Mouse (Mus musculus) kidney, adult 11 months (tissue): ENCODE measurements around the gene Gm2075.
"Not testable (repeated sequence)": the region's sequence is repeated elsewhere in the genome, so short reads cannot be mapped to it uniquely, and the experiment has no call there.

Source experiments
- DNase-seq: peaks from one replicate; pipeline ENCODE4 v3.0.0; 2022

The Gm2075 gene

DNA sequence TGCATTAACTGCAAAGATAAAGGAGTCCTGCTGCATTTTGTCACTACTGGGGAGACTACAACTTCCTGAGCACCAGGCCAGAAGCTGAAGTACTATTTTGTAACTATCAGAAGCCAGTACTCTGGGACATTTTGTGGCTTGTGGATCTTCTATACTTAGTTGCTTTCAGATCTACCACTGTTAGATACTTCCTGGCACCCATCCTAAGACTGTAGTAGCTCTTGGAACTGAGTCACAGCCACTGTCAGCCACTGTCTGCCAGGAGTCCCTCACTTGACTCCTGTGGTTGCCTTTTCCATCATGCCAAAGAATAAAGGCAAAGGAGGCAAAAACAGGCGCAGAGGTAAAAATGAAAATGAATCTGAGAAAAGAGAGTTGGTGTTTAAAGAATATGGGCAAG is at the start of gene Gm2075:
Gene Gm2075, plus strand, starts transcription at position 301 of the 400 bp plus-strand sequence.
- DNase-seq, result not testable (repeated sequence)

DNA sequence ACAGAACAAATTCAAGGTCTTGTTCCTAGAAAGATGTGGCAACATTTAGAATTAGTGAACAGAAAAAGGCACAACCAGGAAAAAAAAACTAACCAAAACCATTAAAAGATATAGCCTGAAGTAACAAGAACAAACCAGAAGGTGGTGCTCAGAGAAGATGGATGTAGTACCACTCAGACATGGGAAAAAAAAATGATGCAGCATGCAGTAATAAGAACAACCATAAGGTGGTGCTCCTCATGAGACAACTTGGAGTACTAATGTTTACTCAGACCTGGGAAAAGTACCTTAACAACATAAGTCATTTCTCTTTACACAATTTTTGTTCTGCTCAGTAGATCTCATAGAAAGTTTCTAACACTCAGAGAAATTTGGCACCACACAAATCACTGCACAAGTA is 27.6 kb upstream of the Gm2075 start:
- not testable (repeated sequence) for DNase-seq

DNA sequence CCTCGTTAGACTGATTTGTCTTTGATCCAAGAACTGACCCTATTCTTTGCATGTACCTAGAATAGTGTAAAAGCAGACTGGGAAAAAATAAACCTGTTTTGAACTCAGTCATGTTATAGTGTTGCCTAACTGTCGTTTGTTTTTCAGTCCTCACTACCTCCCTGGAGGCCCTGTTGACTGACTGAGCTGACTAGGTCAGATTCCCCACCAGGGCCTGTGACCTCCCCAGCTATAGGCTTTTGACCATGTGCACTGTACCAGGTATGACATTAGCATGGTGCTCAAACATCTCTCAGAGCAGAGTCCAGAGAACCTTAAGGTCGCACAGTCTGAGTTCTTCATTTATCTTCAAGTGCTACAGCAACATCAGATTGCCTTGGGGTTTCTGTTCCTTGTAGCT is 7.5 kb upstream of the Gm2075 start:
- DNase-seq, result not testable (repeated sequence)

DNA sequence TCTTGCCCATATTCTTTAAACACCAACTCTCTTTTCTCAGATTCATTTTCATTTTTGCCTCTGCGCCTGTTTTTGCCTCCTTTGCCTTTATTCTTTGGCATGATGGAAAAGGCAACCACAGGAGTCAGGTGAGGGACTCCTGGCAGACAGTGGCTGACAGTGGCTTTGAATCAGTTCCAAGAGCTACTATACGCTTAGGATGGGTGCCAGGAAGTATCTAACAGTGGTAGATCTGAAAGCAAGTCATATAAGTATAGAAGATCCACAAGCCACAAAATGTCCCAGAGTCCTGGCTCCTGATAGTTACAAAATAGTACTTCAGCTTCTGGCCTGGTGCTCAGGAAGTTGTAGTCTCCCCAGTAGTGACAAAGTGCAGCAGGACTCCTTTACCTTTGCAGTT is 7.0 kb downstream of the Gm2075 start, which contains the start of gene Gm6803:
Gene Gm6803, minus strand, starts transcription at position 101 of the 400 bp plus-strand sequence.
- DNase-seq, result not testable (repeated sequence)

DNA sequence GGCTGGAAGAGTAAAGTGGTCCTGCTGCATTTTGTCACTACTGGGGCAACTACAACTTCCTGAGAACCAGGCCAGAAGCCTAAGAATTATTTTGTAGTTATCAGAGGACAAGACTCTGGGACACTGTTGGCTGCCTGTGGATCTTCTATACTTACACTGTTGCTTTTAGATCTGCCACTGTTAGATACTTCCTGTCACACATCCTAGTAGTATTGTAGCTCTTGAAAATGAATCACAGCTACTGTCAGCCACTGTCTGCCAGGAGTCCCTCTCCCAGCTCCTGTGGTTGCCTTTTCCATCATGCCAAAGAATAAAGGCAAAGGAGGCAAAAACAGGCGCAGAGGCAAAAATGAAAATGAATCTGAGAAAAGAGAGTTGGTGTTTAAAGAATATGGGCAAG is 15.1 kb downstream of the Gm2075 start, which contains the start of gene Gm2056:
Gene Gm2056, plus strand, starts transcription at position 301 of the 400 bp plus-strand sequence.
- not testable (repeated sequence) for DNase-seq

DNA sequence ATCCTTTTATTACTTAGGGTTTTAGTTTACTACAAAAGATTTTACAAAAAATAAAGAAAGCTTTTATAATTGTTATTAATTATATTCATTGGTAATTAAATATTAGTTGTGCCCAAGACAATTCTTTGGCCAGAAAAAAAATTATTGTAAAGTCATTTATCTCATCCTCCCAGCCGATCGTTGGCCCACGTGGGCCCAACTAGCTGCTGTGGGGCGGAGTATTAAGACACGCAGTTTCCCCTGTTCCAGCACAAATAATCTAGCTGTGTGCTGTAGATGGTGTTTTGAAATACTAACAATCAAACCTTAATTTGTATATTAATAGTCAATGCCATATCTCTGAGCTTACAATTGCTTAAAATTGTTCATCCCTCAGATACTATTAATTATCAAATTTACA is 20.6 kb downstream of the Gm2075 start:
- not testable (repeated sequence) for DNase-seq

DNA sequence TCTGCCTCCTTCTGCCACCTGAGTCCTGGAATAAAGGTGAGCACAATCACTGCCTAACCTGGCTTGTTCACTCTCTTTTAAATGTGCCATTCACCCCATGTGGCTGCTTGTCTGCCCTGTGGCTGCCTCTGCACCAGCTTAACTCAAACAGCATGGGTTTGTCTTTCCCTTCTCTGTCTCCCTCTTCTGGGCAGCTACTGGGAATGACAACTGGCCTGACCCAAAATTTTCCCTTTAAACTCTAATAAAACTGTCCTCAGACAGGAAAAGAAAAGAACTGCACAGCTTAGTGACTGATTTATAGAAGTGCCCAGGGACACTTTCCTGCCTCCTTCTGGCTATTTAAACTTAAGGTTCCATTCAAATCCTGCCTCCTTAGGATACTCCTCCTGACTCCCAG is 27.4 kb downstream of the Gm2075 start:
- not testable (repeated sequence) for DNase-seq

DNA sequence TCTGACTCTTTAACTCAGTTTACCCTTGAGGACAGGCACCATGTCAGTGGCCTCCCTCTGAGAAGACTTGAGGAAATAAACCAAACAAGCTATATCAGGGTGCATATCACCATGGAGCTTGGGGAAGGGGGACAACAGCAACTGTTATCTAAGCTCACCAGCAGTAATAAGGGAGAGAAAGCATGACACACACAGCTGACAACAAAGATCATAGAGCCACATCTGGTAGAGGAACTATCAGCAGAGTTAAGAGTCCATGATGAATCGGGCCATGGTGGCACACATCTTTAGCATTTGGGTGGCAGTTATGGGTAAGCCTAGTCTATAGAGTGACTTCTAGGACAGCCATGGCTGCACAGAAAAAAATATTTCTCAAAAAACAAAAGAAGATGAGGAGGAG is 28.1 kb downstream of the Gm2075 start:
- DNase-seq, result not testable (repeated sequence)

DNA sequence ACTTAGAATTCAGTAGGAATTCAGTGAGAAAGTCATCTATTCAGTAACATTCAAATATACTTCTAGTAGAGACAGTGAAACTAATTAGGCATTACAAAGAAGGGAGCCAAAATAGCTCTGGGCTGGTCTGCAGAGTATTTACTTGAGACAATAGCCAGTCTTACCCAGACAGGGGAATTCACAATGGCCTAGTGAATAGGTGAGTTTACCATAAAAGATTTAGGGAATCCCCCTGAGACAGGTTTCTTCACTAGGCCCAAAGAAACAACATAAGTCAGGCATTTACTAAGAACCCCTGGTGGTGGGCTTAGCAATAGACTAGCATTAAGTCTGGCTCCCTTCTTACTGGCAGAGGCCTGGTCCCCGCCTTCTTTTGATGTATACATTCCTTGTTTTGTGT is 33.6 kb downstream of the Gm2075 start:
- not testable (repeated sequence) for DNase-seq
